Mouse (Mus musculus) adipocyte (in vitro differentiated cells): ENCODE data around the gene Serbp1.

Experiments used
- DNase-seq: peaks from one replicate; pipeline ENCODE4 v3.0.0-alpha.2; 2016; ENCODE audit warnings: low spot score

Serbp1 gene

DNA sequence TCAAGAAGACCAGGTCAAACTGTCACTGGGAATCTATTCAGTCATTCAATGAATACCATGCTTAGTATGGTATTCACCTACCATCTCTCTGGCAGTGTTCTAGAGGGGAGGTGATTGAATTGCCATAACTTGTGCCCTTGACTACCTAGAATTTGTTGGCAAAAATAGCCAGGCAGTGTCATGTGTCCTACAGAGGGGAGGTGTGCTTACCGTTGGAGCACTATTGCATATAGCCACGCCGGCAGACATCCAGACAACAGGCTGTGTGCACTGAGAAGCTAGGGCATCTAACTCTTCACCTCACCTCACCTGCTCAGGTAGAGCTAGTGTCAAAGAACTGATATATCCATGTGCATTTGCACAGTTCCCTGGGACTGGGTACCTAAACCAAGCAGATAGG, 63.3 kb downstream of the Serbp1 start:
- DNase-seq: no peak

DNA sequence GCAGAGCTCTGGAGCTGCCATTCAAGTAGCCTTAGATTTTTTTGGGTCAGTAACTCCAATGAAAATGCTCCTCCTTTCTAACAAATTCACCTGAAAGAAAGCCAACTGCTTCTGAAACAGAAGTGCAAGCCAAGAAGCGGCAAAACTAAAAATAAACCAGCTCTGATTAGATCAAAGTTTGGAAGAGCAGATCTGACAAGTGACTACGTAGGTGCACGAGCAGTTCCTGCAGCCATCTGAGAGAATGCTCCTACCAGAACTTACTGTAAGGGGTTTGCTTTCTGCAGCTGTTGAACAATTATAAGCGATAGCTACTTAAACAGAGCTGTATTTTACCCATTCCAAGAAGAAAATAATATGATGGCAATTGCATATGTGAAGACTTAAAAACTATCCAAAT, 64.5 kb downstream of the Serbp1 start:
- peak; percentile 15 for DNase-seq

DNA sequence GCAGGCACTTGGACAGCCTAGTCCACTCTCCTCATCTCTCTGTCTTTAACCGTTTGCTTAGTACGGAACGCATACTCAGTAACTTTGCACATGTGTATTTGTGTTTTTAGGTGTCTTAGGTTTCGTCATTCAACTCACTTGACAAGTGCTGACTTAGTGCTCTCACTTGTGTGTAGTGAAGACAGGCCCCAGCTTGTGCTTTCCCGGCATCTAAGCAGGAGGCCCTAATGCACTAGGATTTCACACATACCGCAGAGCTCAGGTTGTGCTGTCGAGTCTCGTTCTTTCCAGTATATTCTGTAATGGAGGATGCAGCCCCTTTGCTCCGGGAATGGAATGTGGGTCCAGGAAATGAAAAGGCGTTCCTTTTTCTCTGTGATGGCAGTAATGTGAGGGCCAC, 65.2 kb downstream of the Serbp1 start:
- no peak for DNase-seq

DNA sequence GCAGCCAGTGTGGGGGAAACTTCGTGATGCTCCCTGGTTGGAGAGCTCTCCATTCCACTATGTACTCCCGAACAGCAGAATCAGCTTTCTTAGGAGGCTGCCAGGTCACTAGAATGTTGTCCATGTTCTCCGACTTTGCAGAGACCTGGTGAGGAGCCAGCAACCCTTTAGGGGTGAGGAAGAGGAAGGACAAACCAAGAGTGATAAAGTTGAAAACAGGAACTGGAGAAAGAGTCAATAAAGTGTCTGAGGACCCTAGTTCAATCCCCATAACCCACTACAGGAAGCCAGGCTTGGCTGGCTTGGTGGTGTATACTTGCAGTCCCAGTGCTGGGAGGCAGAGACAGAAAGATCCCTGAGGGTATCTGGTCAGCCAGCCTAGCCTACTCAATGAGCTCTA, 71.0 kb downstream of the Serbp1 start:
- no peak for DNase-seq

DNA sequence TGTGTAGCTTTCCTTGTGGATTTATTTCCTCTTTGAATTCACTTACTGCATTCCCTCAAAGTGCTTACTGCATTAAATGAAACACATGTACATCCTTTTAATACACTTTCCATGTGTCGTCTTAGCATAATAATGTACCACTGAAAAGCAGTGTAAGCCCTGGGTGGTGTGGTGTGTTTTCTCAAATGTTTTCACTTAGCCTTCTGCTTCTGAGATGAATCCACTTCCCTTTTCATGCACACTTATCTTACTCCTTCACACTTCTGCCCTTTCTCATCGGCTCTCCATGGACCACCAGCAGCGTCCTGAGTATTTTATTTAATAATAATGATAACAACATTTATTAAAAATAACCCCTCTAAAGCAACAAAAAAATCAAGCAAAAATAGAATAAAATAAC, 71.8 kb downstream of the Serbp1 start:
- DNase-seq: no peak

DNA sequence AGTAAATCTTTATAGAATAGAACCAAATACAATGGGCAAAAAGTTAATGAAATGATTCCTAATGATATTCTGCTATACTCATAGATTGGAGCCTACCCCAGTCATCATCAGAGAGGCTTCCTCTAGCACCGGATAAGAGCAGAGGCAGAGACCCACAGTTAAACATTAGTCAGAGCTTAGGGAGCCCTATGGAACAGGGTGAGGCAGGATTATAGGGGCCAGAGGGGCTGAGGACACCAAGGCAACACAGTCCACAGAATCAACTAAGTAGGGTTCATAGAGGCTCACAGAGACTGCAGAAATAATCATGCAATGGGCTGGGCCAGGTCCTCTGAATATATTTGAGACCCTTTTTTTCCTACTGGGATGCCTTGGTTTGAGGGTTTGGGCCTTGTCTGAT, 76.7 kb downstream of the Serbp1 start:
- DNase-seq: no peak

DNA sequence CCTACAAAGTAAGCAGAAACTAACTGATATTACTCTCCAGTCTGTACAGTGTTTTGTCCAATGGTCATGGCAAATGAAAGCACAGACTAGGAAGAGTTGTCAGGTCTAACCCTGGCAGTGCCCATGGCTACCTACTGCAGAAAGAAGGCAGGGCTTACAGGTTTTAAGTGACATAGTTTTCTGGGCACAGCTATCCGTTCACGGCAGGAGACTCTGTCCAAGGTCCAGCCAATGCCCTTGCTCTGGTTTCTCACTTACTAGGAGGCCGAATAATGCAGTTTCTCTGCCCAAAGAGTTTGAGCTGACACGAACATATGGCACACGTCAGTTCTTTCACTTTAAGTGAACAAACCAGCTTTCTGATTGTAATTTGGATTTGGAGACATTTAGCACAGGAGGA, 79.1 kb downstream of the Serbp1 start:
- DNase-seq: no peak

DNA sequence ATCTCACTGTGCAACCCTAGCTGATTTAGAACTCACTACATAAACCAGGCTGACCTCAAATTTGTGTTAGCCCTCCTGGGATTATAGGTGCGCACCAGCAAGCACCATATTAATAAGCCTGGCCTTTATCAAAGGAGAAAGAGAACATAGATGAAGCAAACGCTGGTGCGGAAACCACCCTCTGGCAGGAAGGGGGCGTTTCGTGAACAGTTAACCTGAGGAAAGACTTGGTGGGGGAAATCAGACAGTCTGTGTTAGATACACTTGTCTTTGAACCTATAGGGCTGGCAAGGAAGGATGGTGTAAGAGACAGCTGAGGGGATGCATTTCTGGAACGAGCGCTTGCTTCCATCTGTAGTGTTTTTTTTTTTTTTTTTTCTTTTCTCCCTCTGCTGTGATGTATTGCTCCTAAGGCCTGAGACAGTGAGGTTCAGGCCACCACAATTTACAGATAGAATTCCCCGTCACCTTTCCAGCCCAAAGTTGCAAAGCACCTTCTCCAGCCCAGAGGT, 79.9 kb downstream of the Serbp1 start:
- DNase-seq: no peak

DNA sequence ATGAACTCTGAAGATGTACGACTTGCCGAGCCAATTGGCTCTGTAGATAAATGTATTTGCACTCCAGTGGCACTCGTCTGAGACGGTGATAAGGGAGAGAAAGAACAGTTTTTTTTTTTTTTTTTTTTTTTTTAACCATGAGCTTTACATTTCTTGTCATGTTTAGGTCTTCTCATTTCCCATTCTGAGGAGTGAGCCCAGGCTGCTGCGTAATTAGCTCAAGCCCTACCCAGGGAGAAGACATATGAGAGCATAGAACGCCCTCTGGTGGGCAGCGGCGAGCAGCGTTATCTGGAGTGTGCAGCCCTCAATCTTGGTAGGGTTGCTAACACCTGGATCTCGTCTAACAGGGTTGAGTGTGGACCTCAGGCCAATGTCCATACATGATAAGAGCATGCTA, 80.5 kb downstream of the Serbp1 start:
- peak; percentile 36 for DNase-seq

DNA sequence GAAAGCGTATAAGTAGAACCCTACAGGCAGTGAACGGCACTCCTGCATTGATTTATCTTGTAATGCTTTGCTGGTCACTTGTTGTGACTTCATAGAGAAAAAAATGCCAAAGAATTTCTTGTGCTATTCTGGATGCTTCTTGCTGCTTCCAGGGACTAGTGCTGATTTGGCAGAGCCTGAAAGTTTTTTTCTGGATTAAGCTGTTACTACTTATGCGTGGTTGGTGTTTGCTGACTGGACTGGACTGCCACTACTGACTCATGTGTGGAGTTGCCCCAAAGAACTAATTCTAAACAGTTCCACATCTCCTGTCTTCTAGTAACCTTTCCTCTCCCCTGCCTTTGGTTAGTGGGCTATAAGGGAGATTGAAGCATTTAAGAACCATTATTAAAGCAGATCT, 85.8 kb downstream of the Serbp1 start:
- no peak for DNase-seq

DNA sequence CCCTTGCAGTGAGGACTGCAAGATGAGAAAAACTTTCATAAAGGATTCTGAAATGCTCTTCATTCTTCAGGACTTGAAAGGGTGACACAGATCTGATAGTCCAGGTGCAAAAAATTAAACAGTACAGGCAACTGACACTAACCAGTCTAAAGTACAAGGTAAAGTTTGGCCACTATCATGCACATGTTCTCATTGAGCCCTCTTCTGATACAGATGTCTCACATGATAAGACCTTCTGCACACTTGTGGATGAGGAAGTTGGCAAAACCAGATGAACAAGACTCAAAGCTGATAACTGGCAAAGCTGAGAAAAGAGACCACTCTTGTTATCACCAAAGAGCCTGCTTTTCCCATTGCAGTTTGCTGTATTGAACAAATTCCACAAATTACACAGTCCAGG, 100.0 kb downstream of the Serbp1 start:
- DNase-seq: no peak

DNA sequence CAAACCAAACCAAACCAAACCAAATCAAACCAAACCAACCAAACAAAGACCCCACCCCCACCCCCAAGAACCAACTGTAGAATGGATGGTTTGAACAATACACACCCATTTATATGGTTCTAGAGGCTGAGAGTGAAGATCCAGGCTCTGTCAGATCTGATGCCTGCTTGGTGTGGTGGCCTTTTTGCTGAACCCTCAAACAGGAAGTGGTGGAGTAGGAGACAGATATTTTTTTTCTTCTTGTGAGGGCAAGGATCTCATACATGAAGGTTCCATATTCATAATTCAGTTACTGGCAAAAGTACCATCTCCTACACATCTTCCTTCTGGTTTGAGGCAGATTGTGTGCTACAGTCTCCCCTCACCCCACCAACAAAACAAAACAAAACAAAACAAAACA, 101.5 kb downstream of the Serbp1 start:
- no peak for DNase-seq
